Mouse (Mus musculus) layer of hippocampus, adult 2 months (tissue): ENCODE data around the gene Armc8. TPM values are rescaled to one million over a fixed set of nuclear protein-coding genes. Genes with fewer than 3 reads are reported as not detected.
A peak's percentile ranks its signal among the peaks of the same experiment; 100 is the strongest.
"Not testable (repeated sequence)": the region's sequence is repeated elsewhere in the genome, so short reads cannot be mapped to it uniquely, and the experiment has no call there.

Experiments
- DNase-seq, 2 experiments: peaks; one replicate each; pipeline ENCODE4 v3.0.0; 2022; ENCODE audit warnings: low spot score in 2 of 2
- H3K27ac ChIP-seq: fragments of 200-600 bp; 2 replicates; pipeline ENCODE4 v1.8.1; 2022
- H3K4me3 ChIP-seq: fragments of 200-600 bp; 2 replicates; pipeline ENCODE4 v1.8.1; 2022; ENCODE audit warnings: mild to moderate bottlenecking
- CTCF ChIP-seq: fragments of 200-600 bp; conservative IDR thresholded peaks from 2 replicates; pipeline ENCODE4 v1.8.1; 2022; ENCODE audit warnings: antibody characterized with exemption, mild to moderate bottlenecking, moderate library complexity
- long read RNA-seq, 2 experiments: library from polyadenylated mRNA; stranded (forward); transcript quantifications; one replicate each; pipeline ENCODE4 v2.0.0; 2021; ENCODE audit warnings: borderline mapping rate in 2 of 2
- total RNA-seq, 2 experiments: library from RNA; stranded (reverse); gene quantifications; 2 replicates each; pipeline ENCODE4 v1.2.3; 2021

Armc8 gene
- total RNA-seq = 10 to 100 TPM; 57.8 to 58.0 TPM
- long read RNA-seq, experiment 1, full-length matches to known transcripts = 27 of 40 reads
- long read RNA-seq, experiment 1, partial matches to known transcripts = 5 of 40 reads
- long read RNA-seq, experiment 1, other reads (novel, unspliced or antisense) = 8 of 40 reads
- long read RNA-seq, experiment 2, full-length matches to known transcripts = 56 of 78 reads
- long read RNA-seq, experiment 2, partial matches to known transcripts = 8 of 78 reads
- long read RNA-seq, experiment 2, other reads (novel, unspliced or antisense) = 14 of 78 reads

DNA sequence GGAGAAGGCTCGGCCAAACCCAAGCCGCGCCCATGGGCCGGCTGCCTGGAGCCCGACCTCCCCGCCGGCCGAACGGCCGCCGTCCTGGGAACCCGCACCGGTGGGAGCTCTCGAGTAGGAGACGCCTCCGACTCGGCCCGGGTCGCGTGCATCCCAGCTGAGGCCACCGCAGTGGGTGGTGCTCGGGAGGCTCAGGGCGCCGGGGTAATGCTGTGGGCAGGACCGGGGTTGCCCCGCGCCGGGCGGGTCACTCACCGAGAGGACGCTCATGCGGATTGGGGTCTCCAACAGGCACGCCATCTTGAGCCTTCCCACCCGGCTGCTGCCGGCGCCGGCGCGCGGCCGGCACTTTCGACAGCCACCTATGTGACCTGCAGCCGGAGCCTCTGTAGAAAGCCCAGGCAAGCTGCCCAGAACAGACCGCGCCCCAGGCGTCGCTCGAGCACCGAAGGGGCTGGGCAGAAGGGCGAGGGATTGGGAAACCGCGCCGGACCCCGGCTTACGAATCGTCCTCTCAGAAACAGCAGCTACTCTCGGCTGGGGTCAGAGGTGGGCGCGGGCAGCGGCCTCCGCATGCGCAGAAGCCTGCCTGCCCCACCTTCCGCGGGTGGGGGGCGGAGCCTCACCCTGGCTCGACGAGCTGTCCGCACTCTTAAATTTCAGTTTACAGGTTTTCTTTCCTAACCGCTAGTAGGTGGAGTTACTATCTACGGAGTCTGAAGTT is at the start of gene Armc8:
Gene Armc8 (minus strand): TSS at position 553 of the 724 bp plus-strand sequence.
- H3K27ac ChIP-seq = peak within 1 kb of the TSS; percentile 100
- peak within 1 kb of the TSS; percentile 80 for H3K4me3 ChIP-seq
- DNase-seq = peak; percentile 85 to 86
- peak; percentile 15; the same call in 1 of the 2 replicates for TF ChIP-seq CTCF

DNA sequence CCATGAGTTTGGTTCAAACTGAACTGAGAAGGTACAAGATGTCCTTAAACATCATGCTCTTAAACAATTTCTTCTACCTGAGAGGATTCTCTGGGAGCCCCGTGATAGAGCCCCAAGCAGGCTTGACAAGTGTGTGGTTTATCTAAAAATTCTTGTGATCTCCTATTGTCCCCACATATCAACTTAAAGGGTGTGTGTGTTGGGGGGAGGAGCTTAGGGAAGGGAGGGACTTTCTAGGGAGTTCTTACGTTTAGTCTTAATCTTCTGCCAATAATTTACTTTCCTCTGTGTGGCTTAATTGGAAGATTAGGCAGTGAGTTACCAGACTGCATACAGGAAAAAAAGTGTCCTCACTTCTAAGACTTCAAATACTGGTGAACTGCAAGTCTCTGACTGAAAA is 43.5 kb upstream of the Armc8 start, which contains the start of gene A4gnt:
Gene A4gnt (plus strand): TSS at position 301 of the 400 bp plus-strand sequence.
- no peak for TF ChIP-seq CTCF
- DNase-seq = no peak
- Histone ChIP-seq H3K27ac (no peak within 1 kb of the TSS), H3K4me3 (no peak within 1 kb of the TSS)

DNA sequence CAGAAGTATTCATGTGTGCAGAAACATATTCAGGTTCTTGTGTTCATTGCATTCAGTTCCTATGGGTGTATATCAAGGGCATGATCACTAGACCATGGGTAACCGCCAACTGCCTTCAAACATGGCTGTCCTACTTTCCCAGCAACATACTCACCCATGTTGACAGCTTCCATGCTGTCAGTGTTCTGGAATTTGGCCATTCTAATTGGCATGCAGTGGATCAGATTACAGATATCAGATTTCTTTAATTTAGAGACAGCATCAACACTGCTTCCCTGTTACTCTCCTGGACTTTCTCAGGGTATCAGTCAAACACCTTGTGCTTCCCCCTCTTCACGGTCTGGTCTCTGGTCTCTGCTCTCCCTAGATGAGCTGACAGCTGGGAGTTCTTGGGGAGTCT is 34.9 kb upstream of the Armc8 start:
- no peak for TF ChIP-seq CTCF
- Histone ChIP-seq H3K27ac (no peak overlapping the region), H3K4me3 (no peak overlapping the region)
- no peak for DNase-seq

DNA sequence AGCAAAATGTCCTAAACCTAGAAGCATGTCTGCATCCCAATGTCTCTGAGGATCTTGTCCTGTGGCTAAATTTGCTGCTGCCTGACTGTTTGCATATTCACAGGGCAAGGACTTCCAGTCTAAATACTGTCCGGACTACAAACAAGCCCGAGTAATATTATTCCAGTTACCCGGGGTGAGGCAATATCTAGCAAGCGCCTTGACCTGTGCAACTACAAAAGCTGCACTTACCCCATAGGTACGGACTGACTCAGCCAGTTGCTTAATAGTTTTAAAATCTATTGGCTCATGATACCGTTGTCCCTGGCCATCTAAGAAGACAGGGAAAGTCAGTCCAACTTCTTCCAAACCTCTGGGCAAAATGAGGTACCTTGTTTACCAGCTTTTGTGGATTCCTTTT is 30.4 kb upstream of the Armc8 start:
- DNase-seq, H3K4me3 ChIP-seq, H3K27ac ChIP-seq: not testable (repeated sequence)

DNA sequence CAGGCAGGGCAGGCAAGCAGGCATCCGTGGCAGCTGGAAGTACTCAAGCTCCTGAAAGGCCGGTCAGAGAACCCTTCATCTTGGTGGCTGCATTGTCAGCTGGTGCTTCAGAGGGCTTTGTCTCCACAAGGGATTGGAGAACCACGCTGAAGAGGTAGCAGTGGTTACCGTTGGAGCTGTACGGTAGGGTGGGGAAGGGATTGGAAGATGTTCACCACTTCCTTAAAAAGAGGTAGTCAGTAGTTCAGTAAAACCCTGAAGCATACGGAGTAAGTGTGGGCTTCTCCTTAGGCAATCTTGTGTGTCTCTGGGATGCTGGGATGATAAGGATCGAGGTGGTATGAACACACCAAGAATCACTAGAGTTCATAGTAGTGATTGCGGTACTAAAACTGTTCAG is 22.4 kb upstream of the Armc8 start:
- Histone ChIP-seq H3K27ac (no peak overlapping the region), H3K4me3 (no peak overlapping the region)
- no peak for DNase-seq
- no peak for TF ChIP-seq CTCF

DNA sequence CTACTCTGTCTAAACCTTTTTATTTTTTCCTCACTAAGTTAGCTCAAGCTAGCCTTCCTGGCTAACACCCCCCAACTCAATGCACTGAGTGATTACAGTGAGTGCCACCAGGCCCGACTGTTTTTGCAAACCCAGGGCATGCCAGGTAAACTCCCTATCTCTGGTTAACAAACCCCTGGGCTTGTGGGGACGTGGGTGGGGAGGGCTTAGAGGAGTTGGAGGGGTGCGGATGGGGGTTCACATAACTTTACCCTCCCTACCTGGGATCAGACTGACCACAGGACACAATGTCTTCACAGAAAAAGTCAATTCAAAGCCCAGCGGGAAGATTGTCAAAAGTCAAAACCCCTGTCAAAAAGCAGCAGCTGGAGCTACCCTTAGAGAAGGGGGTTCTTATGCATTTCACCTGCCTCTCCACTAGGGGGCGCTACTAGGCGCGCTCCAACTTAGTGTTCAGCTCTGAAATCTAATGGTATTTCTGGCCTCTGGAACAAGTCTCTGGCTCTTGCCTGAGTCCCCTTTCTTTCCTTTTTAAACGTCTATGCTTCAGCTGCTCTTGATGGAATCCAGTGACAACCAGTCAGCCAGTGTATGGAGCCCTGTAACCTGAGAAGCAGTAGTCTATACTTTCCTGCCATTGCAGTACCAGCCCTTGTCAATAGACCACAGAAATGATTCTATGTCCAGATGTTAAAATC is 19.0 kb upstream of the Armc8 start:
- DNase-seq = peak in 1 of 2 experiments; percentile 69
- no peak overlapping the region for H3K27ac ChIP-seq
- no peak overlapping the region for H3K4me3 ChIP-seq
- peak; percentile 97 for TF ChIP-seq CTCF

DNA sequence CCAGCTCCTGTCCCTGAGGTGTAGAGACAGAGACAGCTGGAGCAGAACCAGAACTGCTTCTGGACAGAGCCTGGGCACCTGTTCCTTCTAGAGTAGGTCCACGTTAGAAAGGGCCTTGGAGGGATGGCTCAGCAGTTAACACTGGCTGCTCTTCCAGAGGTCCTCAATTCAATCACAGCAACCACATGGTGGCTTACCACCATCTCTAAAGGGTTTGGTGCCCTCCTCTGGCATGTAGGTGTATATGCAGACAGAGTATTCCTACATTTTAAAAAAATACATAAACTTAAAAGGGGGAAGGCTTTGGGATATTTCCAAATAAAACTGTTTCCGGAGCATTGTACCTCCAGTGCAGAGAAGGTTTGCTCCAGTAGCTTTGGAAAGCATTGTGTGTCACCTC is 12.0 kb upstream of the Armc8 start:
- peak; percentile 83 for TF ChIP-seq CTCF
- H3K4me3 ChIP-seq = no peak overlapping the region
- H3K27ac ChIP-seq = no peak overlapping the region
- DNase-seq = peak; percentile 24 to 25

DNA sequence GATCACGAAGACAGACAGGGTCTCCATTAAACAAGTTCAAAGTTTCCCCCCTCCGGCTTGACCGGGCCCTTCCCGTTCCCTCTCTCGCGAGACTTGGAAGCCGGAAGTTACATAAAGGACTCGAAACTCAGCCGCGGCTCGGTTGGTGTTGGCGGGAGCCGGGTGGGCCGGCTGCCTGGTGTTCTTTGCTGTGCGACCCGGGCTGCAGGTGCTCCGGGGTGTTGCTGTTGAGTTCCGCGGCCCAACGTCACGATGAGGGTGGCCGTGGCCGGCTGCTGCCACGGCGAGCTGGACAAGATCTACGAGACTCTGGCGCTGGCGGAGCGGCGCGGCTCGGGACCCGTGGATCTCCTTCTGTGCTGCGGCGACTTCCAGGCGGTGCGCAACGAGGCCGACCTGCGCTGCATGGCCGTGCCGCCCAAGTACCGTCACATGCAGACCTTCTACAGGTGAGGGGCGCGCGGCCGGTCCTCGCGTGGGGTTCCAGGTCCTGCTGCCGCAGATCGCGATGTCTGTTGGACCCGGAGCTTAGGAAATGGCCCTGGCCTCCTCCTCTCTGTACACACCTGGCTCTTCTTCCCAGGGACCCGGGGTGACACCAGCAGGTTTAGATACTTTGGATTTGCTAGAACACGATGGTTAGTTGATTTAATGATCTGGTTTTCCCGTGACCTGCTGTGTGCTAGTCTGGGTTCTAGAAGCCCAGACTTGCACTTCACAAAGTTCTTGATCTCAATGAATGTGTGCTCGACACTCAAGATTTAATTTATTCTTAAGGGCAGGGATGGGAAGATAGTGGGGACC is 7.2 kb upstream of the Armc8 start, which contains the start of gene Dbr1:
Gene Dbr1 (plus strand): TSS at position 123 of the 804 bp plus-strand sequence.
- peak; percentile 91 to 93 for DNase-seq
- Histone ChIP-seq H3K4me3 (peak within 1 kb of the TSS; percentile 76), H3K27ac (peak within 1 kb of the TSS; percentile 83)
- no peak for TF ChIP-seq CTCF

DNA sequence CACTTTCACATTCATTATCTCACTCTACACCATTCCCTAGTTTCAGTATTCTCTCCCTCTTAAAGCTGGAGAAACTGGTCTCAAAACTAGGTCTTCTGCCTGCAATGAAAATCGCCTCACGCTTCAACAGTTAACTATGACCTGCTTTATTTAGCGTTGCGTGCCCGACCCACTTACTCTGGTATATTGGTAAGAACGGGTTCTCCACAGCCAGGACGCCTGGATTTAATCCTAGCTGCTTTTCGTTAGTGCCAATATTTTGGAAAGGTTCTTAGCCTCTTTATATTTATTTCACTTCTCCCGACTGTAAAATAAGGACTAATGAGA is 335 bp upstream of the Armc8 start:
- no peak for DNase-seq
- Histone ChIP-seq H3K4me3 (peak overlapping the region; percentile 80), H3K27ac (peak overlapping the region; percentile 100)
- no peak for TF ChIP-seq CTCF

DNA sequence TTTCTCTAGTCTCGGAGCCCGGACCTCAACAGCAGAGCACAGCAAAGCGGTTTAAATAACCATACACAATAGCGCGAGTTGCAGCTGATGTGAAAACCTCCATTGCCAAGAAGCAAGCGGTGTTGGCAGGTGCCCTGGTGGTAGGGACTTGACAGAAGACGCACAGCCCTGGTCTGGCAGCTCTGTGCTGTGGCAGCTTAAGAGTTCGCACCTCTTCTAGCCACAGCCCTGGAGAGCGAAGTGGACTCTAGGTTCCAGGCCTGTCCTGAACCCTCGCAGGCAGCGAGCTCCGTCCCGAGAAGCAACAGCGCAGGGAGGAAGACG is 714 bp downstream of the Armc8 start:
- DNase-seq = no peak
- peak overlapping the region; percentile 100 for H3K27ac ChIP-seq
- no peak for TF ChIP-seq CTCF
- peak overlapping the region; percentile 80 for H3K4me3 ChIP-seq

DNA sequence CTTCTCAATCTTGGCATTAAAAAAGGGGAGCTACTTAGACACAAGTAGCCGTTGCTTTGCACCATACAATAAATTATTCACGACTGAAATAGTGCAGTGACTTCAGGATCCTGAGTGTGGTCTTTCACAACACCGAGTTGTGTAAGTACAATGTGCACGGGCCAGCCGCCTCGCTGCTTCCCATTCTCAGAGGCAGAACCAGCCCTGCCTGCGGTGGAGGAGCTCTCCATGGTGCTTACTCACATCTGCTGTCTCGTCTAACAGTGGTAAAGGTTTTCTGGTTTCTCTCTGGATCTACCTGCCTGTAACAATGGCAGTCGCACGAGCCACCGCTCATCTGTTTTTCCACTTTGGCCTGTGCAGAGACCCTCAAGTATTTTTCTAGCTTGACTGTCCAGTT is 5.0 kb downstream of the Armc8 start:
- H3K4me3 ChIP-seq = no peak overlapping the region
- peak in 1 of 2 experiments; percentile 18 for DNase-seq
- no peak for TF ChIP-seq CTCF

DNA sequence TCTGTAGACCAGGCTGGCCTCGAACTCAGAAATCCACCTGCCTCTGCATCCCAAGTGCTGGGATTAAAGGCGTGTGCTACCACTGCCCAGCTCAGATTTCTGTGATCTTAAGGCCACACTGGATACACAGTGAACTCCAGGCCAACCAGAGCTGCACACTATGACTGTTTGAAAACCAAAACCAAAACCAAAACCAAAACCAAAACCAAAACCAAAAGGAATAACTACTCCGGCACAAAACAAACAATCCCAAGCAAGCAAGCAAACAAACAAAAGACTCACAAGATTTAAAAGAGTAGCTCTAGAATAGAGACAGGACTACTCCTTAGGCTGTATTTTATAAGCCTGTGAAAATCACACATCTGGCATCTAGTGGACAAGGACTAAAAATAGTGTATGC is 8.3 kb downstream of the Armc8 start:
- no peak for TF ChIP-seq CTCF
- Histone ChIP-seq H3K4me3 (no peak overlapping the region), H3K27ac (no peak overlapping the region)
- DNase-seq = no peak

More for the DNA sequence above, 5.0 kb downstream of the Armc8 start:
- H3K27ac ChIP-seq = no peak overlapping the region

DNA sequence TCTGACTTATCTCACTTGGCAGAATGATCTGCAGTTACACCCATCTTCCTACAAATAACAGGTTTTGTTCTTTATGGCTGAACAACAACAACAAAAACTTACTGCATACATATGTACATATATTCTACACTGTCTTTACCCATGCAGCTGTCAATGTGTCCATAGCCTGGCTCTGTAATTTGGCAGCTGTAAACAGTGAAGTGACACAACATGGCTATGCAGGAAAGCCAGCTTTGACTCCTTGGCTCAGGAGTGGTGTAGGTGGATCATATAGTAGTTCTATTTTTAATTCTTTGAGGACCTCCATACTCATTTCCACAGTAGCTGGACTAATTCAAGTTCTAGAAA is 9.2 kb downstream of the Armc8 start:
- H3K27ac ChIP-seq = no peak overlapping the region
- no peak for TF ChIP-seq CTCF
- H3K4me3 ChIP-seq = no peak overlapping the region
- no peak for DNase-seq
